Mouse (Mus musculus): Measurements from ENCODE around the gene Sclt1.
"Not testable (repeated sequence)": the region's sequence is repeated elsewhere in the genome, so short reads cannot be mapped to it uniquely, and the experiment has no call there.

The Sclt1 gene

GRCm38 (mm10) chr3:41742278-41742934 is at the start of gene Sclt1, which contains the start of gene D3Ertd751e:
Gene Sclt1, minus strand, starts transcription at chr3:41742514.
Gene D3Ertd751e, plus strand, starts transcription at chr3:41742611.
- DNase-seq (ENCODE audit: low spot score in 2 of 2), result peak; percentile 92 to 94

GRCm38 (mm10) chr3:41762091-41762490 is 19.8 kb upstream of the Sclt1 start:
- no peak for DNase-seq (ENCODE audit: low spot score in 2 of 2)

GRCm38 (mm10) chr3:41754556-41754955 is 12.2 kb upstream of the Sclt1 start:
- DNase-seq (ENCODE audit: low spot score in 2 of 2), result no peak

GRCm38 (mm10) chr3:41743436-41743835 is 1.1 kb upstream of the Sclt1 start:
- peak in 1 of 2 experiments; percentile 15 for DNase-seq (ENCODE audit: low spot score in 2 of 2)

GRCm38 (mm10) chr3:41741601-41742277 is 575 bp downstream of the Sclt1 start:
- DNase-seq (ENCODE audit: low spot score in 2 of 2), result no peak

GRCm38 (mm10) chr3:41695681-41696080 is 46.6 kb downstream of the Sclt1 start:
- DNase-seq (ENCODE audit: low spot score in 2 of 2), result no peak

- no peak for DNase-seq (ENCODE audit: low spot score in 2 of 2)
Measured at GRCm38 (mm10) chr3:41692440-41693142, 49.7 kb downstream of the Sclt1 start.

GRCm38 (mm10) chr3:41690114-41690640 is 52.1 kb downstream of the Sclt1 start:
- not testable (repeated sequence) for DNase-seq (ENCODE audit: low spot score in 2 of 2)

- no peak for DNase-seq (ENCODE audit: low spot score in 2 of 2)
Measured at GRCm38 (mm10) chr3:41686396-41686795, 55.9 kb downstream of the Sclt1 start.

- no peak for DNase-seq (ENCODE audit: low spot score in 2 of 2)
Measured at GRCm38 (mm10) chr3:41682084-41682483, 60.2 kb downstream of the Sclt1 start.

GRCm38 (mm10) chr3:41676648-41677047 is 65.7 kb downstream of the Sclt1 start:
- DNase-seq (ENCODE audit: low spot score in 2 of 2), result no peak

GRCm38 (mm10) chr3:41674778-41675177 is 67.5 kb downstream of the Sclt1 start:
- no peak for DNase-seq (ENCODE audit: low spot score in 2 of 2)

- no peak for DNase-seq (ENCODE audit: low spot score in 2 of 2)
Measured at GRCm38 (mm10) chr3:41655642-41656041, 86.7 kb downstream of the Sclt1 start.

- DNase-seq (ENCODE audit: low spot score in 2 of 2), result no peak
Measured at GRCm38 (mm10) chr3:41620971-41621370, 121.3 kb downstream of the Sclt1 start.

- no peak for DNase-seq (ENCODE audit: low spot score in 2 of 2)
Measured at GRCm38 (mm10) chr3:41618488-41618887, 123.8 kb downstream of the Sclt1 start.

GRCm38 (mm10) chr3:41618036-41618435 is 124.3 kb downstream of the Sclt1 start:
- DNase-seq (ENCODE audit: low spot score in 2 of 2), result no peak

GRCm38 (mm10) chr3:41614230-41614985 is 127.9 kb downstream of the Sclt1 start:
- DNase-seq (ENCODE audit: low spot score in 2 of 2), result no peak

GRCm38 (mm10) chr3:41613706-41614105 is 128.6 kb downstream of the Sclt1 start:
- DNase-seq (ENCODE audit: low spot score in 2 of 2), result no peak

- no peak for DNase-seq (ENCODE audit: low spot score in 2 of 2)
Measured at GRCm38 (mm10) chr3:41612211-41612610, 130.1 kb downstream of the Sclt1 start.

GRCm38 (mm10) chr3:41609071-41609470 is 133.2 kb downstream of the Sclt1 start:
- no peak for DNase-seq (ENCODE audit: low spot score in 2 of 2)

GRCm38 (mm10) chr3:41607467-41607866 is 134.8 kb downstream of the Sclt1 start:
- DNase-seq (ENCODE audit: low spot score in 2 of 2), result no peak

GRCm38 (mm10) chr3:41607050-41607449 is 135.3 kb downstream of the Sclt1 start:
- DNase-seq (ENCODE audit: low spot score in 2 of 2), result no peak

All from natural killer cell, adult 2 months (primary cell).